Mouse (Mus musculus) C2C12 (cell line): ENCODE measurements at regions not wholly inside any gene's neighbourhood (a gene's known extent, or its start where the extent isn't known, plus 50 kb on each side); places are given as distances from the start of the nearest gene placed in this dataset.

Source experiments
- H3K27me3 ChIP-seq: one replicate; pipeline ENCODE4 v1.6.1; 2011; ENCODE audit not compliant: control insufficient read depth, insufficient read depth, insufficient read length
- H3K36me3 ChIP-seq: one replicate; pipeline ENCODE4 v1.6.1; 2011; ENCODE audit not compliant: control insufficient read depth, insufficient read depth
- H3K4me3 ChIP-seq: one replicate; pipeline ENCODE4 v1.5.1; 2011; ENCODE audit warnings: mild to moderate bottlenecking, control low read depth; ENCODE audit not compliant: poor library complexity, insufficient read depth, severe bottlenecking
- H3K79me2 ChIP-seq: one replicate; pipeline ENCODE4 v1.6.1; 2011; ENCODE audit not compliant: control insufficient read depth, insufficient read depth
- H3K79me3 ChIP-seq: one replicate; pipeline ENCODE4 v1.6.1; 2011; ENCODE audit warnings: low read depth, control low read depth
- H3ac ChIP-seq: one replicate; pipeline ENCODE3; 2011; ENCODE audit warnings: low read depth; ENCODE audit not compliant: control insufficient read depth, insufficient read length
- CEBPB ChIP-seq: IDR thresholded peaks from one replicate; pipeline ENCODE4 v1.6.1; 2011; ENCODE audit warnings: low read depth, mild to moderate bottlenecking, control low read depth, moderate library complexity
- CTCF ChIP-seq: IDR thresholded peaks from one replicate; pipeline ENCODE4 v1.5.1; 2011; ENCODE audit not compliant: control insufficient read depth, insufficient read depth, insufficient read length
- FOSL1 ChIP-seq: IDR thresholded peaks from one replicate; pipeline ENCODE4 v1.8.0; 2011; ENCODE audit warnings: mild to moderate bottlenecking, low read length; ENCODE audit not compliant: poor library complexity, insufficient read depth, severe bottlenecking
- MAX ChIP-seq: IDR thresholded peaks from one replicate; pipeline ENCODE4 v1.6.1; 2011; ENCODE audit warnings: mild to moderate bottlenecking, control low read depth
- MYOD1 ChIP-seq: IDR thresholded peaks from one replicate; pipeline ENCODE4 v1.6.1; 2011; ENCODE audit warnings: low read depth; ENCODE audit not compliant: control insufficient read depth, insufficient read length
- MYOG ChIP-seq: IDR thresholded peaks from one replicate; pipeline ENCODE4 v1.6.1; 2011; ENCODE audit not compliant: control insufficient read depth, insufficient read length; ENCODE audit errors: extremely low read depth
- USF1 ChIP-seq: IDR thresholded peaks from one replicate; pipeline ENCODE4 v1.6.1; 2011; ENCODE audit warnings: low read depth, mild to moderate bottlenecking, control low read depth, moderate library complexity

GRCm38 (mm10) chr16:7927756-7928155 is 497.2 kb downstream of the Tmem114 start:
- peaks cover 6% of the 10 kb centered on the region for H3K36me3 ChIP-seq
- H3K79me2 ChIP-seq = no peaks in the 10 kb centered on the region
- H3K79me3 ChIP-seq = no peaks in the 10 kb centered on the region
- no peak overlapping the region for H3ac ChIP-seq
- H3K27me3 ChIP-seq = no peaks in the 10 kb centered on the region
- no peak for TF ChIP-seq USF1
- no peak for TF ChIP-seq MYOD1
- TF ChIP-seq FOSL1 = no peak
- TF ChIP-seq MYOG = no peak
- no peak for TF ChIP-seq CTCF
- TF ChIP-seq CEBPB = no peak
- no peak for TF ChIP-seq MAX
- no peak overlapping the region for H3K4me3 ChIP-seq

DNA sequence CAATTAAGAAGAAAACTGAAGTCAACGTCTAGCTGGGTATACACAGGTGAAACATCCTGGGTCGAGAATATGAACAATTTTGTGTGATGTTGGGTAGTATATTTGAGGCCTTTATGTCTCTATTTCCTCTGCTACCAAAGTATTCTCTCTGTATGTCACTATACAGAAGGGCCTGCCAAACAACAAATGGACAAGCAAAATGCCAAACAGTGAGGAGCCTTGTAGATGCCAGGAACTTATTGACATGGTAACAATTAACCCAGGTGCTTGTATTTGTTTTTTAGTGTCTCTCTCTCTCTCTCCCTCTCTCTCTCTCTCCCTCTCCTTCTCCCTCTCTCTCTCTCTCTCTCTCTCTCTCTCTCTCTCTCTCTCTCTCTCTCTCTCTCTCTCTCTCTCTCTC is 529.1 kb downstream of the Tmem114 start:
- no peaks in the 10 kb centered on the region for H3K79me2 ChIP-seq
- no peak for TF ChIP-seq FOSL1
- no peak for TF ChIP-seq USF1
- TF ChIP-seq CTCF = no peak
- TF ChIP-seq MAX = no peak
- TF ChIP-seq CEBPB = no peak
- TF ChIP-seq MYOD1 = no peak
- TF ChIP-seq MYOG = no peak
- H3K4me3 ChIP-seq = no peak overlapping the region
- H3ac ChIP-seq = no peak overlapping the region
- H3K36me3 ChIP-seq = no peaks in the 10 kb centered on the region
- no peaks in the 10 kb centered on the region for H3K27me3 ChIP-seq
- no peaks in the 10 kb centered on the region for H3K79me3 ChIP-seq

- Histone ChIP-seq H3K79me3 (no peaks in the 10 kb centered on the region), H3ac (no peak overlapping the region), H3K27me3 (no peaks in the 10 kb centered on the region), H3K36me3 (no peaks in the 10 kb centered on the region), H3K79me2 (no peaks in the 10 kb centered on the region), H3K4me3 (no peak overlapping the region)
- TF ChIP-seq MYOG (no peak), MAX (no peak), FOSL1 (no peak), USF1 (no peak), CEBPB (no peak)
Measured at GRCm38 (mm10) chr16:7892799-7893198, 532.1 kb downstream of the Tmem114 start.

GRCm38 (mm10) chr16:7863406-7863805 is 561.5 kb downstream of the Tmem114 start:
- Histone ChIP-seq H3K27me3 (no peaks in the 10 kb centered on the region), H3K36me3 (no peaks in the 10 kb centered on the region), H3K79me3 (no peaks in the 10 kb centered on the region), H3K79me2 (no peaks in the 10 kb centered on the region), H3ac (no peak overlapping the region), H3K4me3 (no peak overlapping the region)
- TF ChIP-seq CEBPB = no peak

DNA sequence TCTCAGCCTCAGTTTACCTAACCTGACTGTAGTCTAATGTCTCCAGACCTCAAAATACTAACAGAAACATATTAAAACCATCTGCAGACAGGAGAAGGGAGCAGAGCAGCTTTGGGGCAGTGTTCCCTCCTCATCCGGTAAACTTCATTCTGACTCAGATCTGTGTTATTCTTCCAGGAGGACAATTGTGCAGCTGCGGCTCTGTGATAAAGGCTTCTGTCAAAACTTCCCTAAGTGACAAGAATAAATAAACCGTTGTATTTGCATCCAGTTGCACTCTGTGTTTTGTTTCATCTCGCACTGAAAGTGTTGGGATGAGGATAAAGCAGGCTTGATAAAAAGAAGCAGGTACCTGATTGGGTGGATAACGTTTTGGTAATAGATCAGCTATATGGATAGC is 585.8 kb downstream of the Tmem114 start:
- Histone ChIP-seq H3K79me3 (no peaks in the 10 kb centered on the region), H3K4me3 (no peak overlapping the region), H3ac (no peak overlapping the region), H3K27me3 (no peaks in the 10 kb centered on the region), H3K79me2 (no peaks in the 10 kb centered on the region), H3K36me3 (no peaks in the 10 kb centered on the region)
- TF ChIP-seq MYOD1 (no peak), MYOG (no peak), CEBPB (no peak), USF1 (no peak), CTCF (no peak), MAX (no peak), FOSL1 (no peak)

GRCm38 (mm10) chr16:7831142-7831541 is 593.8 kb downstream of the Tmem114 start:
- no peak overlapping the region for H3ac ChIP-seq
- H3K4me3 ChIP-seq = no peak overlapping the region
- H3K79me2 ChIP-seq = no peaks in the 10 kb centered on the region
- no peaks in the 10 kb centered on the region for H3K36me3 ChIP-seq
- no peak for TF ChIP-seq MYOG
- TF ChIP-seq CTCF = no peak
- no peak for TF ChIP-seq FOSL1
- no peak for TF ChIP-seq MYOD1
- no peak for TF ChIP-seq MAX
- no peak for TF ChIP-seq CEBPB
- TF ChIP-seq USF1 = no peak
- no peaks in the 10 kb centered on the region for H3K27me3 ChIP-seq
- no peaks in the 10 kb centered on the region for H3K79me3 ChIP-seq
